Mouse (Mus musculus): ENCODE measurements around the gene Gm7029. TPM values are rescaled to one million over a fixed set of nuclear protein-coding genes. Genes with fewer than 3 reads are reported as not detected.

Gm7029 gene
- total and polyA plus RNA-seq, 2 experiments, result not detected

DNA sequence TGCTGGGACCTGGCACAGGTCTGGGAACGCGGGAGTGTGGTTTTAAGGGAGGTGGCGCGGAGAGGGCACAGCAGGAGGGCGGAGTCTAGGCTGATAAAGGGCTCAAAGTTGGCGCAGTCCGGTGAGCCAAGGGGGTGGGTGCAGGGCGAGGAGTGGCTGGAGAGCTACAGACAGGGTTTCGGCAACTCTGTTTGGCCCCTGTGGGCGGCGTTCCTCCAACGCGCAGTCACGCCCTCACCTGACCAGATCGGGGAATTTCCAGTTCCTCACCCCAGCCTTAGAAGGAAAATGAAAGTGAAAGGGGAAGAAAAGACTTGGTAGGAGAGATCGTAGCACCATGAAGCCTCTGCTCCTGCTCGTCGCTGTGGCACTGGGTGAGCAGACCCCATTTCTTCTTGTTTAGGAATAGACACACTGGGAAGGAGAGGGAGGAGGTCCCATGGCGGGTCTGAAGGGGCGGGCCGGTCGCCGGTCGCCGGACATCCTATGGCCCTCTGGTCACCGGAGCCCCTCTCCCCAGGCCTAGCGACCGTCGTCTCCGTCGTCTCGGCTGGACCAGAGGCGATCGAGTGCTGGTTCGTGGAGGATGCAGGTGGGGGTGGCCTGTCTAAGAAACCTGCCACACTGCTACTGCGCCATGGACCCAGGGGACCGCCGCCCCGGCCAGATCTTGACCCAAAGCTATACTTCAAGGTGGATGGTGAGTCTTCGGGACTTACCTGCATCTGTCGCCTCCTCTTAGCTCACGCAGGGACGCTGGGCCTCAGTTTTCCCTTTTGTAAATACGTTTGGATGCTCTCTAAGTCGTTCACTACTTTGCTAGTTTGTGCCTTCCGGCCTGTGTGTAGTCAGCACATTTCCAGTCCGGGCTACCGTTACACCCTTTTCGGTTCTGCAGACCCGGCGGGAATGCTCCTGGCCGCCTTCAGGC lies 46.0 kb downstream of the Gm7029 start:
- WGBS, result under 1% methylated on average over 52 of the region's 52 CpGs
- TF ChIP-seq CTCF (IDR thresholded peaks at IDR 0.05; ENCODE audit: low read depth, low read length) (peak; percentile 30), POLR2A (IDR thresholded peaks at IDR 0.05; ENCODE audit: extremely low read depth, insufficient read depth, low read length) (no peak)
- no peaks in the 10 kb centered on the region; the same call in 1 of the 2 replicates for H3K79me2 ChIP-seq (ENCODE audit: control insufficient read depth, insufficient read depth, low read length)
- H3K4me3 ChIP-seq (ENCODE audit: insufficient read depth, low read depth, low read length), result peak overlapping the region; percentile 84
- peaks cover 11% of the 10 kb centered on the region for H3K4me1 ChIP-seq (ENCODE audit: control insufficient read depth, insufficient read depth, low read length)
- peak overlapping the region; percentile 83 for H3K27ac ChIP-seq (replicated peaks; ENCODE audit: insufficient read depth, low read depth, low read length)
- peak overlapping the region; percentile 85 for H3K9ac ChIP-seq (ENCODE audit: low read depth, low read length)
- peak; percentile 95 for DNase-seq (ENCODE audit: extremely low read depth, low read depth, low spot score)
- no peaks in the 10 kb centered on the region for H3K36me3 ChIP-seq (ENCODE audit: control insufficient read depth, insufficient read depth, low read length)
- H3K27me3 ChIP-seq (ENCODE audit: control insufficient read depth, insufficient read depth, low read length), result no peaks in the 10 kb centered on the region

DNA sequence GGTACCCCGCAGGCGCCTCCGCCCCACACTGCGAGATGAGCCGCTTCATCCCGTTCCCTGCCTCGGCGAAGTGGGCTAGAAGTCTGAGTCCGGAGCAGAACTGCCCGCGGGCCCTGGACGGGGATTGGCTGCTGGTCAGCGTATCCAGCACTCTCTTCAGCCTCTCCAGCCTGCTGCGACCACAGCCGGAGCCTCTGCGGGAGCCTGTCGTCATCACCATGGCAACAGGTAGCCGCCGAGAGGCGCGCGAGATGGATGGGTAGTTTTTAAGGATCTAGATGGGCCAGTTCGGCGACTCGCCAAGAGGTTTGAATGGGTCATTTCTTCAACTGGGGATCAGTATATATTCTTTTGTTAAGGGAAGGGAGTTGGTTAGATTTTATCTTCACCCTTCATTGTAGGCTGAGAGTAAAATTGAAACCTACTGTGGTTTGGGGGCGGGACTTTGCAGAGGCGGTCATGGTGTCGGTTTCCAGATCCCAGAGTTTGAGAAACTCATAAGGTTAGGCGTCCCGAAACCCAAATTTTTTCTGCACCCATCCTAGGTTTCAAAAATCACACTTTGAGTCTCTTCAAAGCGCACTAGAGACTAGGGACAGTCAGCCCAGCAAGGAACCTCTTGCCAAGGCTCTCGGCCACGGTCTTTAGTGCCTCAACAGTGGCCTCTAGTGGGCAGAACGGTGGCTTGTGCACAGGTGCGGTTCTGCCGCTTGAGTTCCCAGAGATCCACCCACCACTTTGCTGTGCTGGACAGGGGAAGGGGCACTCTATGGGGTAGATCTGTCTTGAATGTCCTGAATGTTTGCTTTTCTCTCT lies 46.9 kb downstream of the Gm7029 start:
- Histone ChIP-seq H3K27me3 (ENCODE audit: control insufficient read depth, insufficient read depth, low read length) (no peaks in the 10 kb centered on the region), H3K4me3 (ENCODE audit: insufficient read depth, low read depth, low read length) (peak overlapping the region; percentile 84), H3K36me3 (ENCODE audit: control insufficient read depth, insufficient read depth, low read length) (no peaks in the 10 kb centered on the region), H3K27ac (replicated peaks; ENCODE audit: insufficient read depth, low read depth, low read length) (peak overlapping the region; percentile 83), H3K9ac (ENCODE audit: low read depth, low read length) (peak overlapping the region; percentile 85), H3K79me2 (ENCODE audit: control insufficient read depth, insufficient read depth, low read length) (peaks cover 4% of the 10 kb centered on the region; the same call in 1 of the 2 replicates), H3K4me1 (ENCODE audit: control insufficient read depth, insufficient read depth, low read length) (peaks cover 11% of the 10 kb centered on the region)
- DNase-seq (ENCODE audit: extremely low read depth, low read depth, low spot score), result peak; percentile 65
- TF ChIP-seq CTCF (IDR thresholded peaks at IDR 0.05; ENCODE audit: low read depth, low read length) (peak; percentile 95), POLR2A (IDR thresholded peaks at IDR 0.05; ENCODE audit: extremely low read depth, insufficient read depth, low read length) (no peak)
- WGBS, result 1% methylated on average over 36 of the region's 36 CpGs

DNA sequence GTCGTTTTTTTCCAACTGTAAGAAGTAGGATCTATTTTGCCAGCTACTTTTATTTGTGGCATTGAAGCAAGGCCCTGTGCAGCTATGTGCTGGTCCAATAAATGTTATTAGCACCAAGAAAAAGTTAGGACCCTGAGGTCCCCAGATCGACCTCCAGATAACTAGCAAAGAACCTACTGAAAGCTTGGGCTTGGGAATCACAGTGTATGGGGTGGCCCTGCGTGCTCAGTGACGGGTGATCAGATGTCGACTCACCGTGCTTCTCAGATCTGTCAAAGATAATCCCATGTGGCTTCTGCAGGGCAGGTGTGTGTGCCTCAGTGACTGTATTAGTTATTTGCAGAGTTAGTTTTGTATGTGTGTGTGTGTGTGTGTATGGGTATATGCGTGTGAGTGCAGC lies 47.7 kb downstream of the Gm7029 start:
- Histone ChIP-seq H3K79me2 (ENCODE audit: control insufficient read depth, insufficient read depth, low read length) (peaks cover 9% of the 10 kb centered on the region; the same call in 1 of the 2 replicates), H3K4me3 (ENCODE audit: insufficient read depth, low read depth, low read length) (no peak overlapping the region), H3K27me3 (ENCODE audit: control insufficient read depth, insufficient read depth, low read length) (no peaks in the 10 kb centered on the region), H3K4me1 (ENCODE audit: control insufficient read depth, insufficient read depth, low read length) (peaks cover 11% of the 10 kb centered on the region), H3K36me3 (ENCODE audit: control insufficient read depth, insufficient read depth, low read length) (no peaks in the 10 kb centered on the region), H3K27ac (replicated peaks; ENCODE audit: insufficient read depth, low read depth, low read length) (no peak overlapping the region), H3K9ac (ENCODE audit: low read depth, low read length) (no peak overlapping the region)
- DNase-seq (ENCODE audit: extremely low read depth, low read depth, low spot score), result no peak
- no peak for TF ChIP-seq CTCF (IDR thresholded peaks at IDR 0.05; ENCODE audit: low read depth, low read length)
- TF ChIP-seq POLR2A (IDR thresholded peaks at IDR 0.05; ENCODE audit: extremely low read depth, insufficient read depth, low read length), result no peak
- 86% methylated on average over 7 of the region's 7 CpGs for WGBS

Other genes with a start within 250 kb of the Gm7029 start
- 1.0 and 1.7 TPM in 2 replicates for gene Zfp414, start 244.7 kb upstream of the Gm7029 start, total RNA-seq (2014; rRNA removed)
- 15.1 and 15.5 TPM in 2 replicates for gene Zfp414, start 244.7 kb upstream of the Gm7029 start, polyA plus RNA-seq (2012; rRNA removed)
- gene Pram1, start 235.8 kb upstream of the Gm7029 start, total RNA-seq (2014; rRNA removed), result 0.13 TPM in 1 of 2 replicates, not detected in the other
- 0.23 and 0.45 TPM in 2 replicates for gene Pram1, start 235.8 kb upstream of the Gm7029 start, polyA plus RNA-seq (2012; rRNA removed)
- gene Hnrnpm, start 187.0 kb upstream of the Gm7029 start, total RNA-seq (2014; rRNA removed), result 49.9 and 53.7 TPM in 2 replicates
- 28.0 and 33.6 TPM in 2 replicates for gene Hnrnpm, start 187.0 kb upstream of the Gm7029 start, polyA plus RNA-seq (2012; rRNA removed)
- 65.1 and 71.2 TPM in 2 replicates for gene March2, start 155.2 kb upstream of the Gm7029 start, total RNA-seq (2014; rRNA removed)
- gene March2, start 155.2 kb upstream of the Gm7029 start, polyA plus RNA-seq (2012; rRNA removed), result 92.3 and 94.0 TPM in 2 replicates
- gene Rab11b, start 113.3 kb upstream of the Gm7029 start, total RNA-seq (2014; rRNA removed), result 23.3 and 45.2 TPM in 2 replicates
- 168 and 177 TPM in 2 replicates for gene Rab11b, start 113.3 kb upstream of the Gm7029 start, polyA plus RNA-seq (2012; rRNA removed)
- gene Angptl4, start 92.0 kb upstream of the Gm7029 start, total RNA-seq (2014; rRNA removed), result 129 and 142 TPM in 2 replicates
- 28.1 and 49.5 TPM in 2 replicates for gene Angptl4, start 92.0 kb upstream of the Gm7029 start, polyA plus RNA-seq (2012; rRNA removed)
- 6.0 and 7.3 TPM in 2 replicates for gene Kank3, start 63.3 kb upstream of the Gm7029 start, total RNA-seq (2014; rRNA removed)
- 9.5 and 13.4 TPM in 2 replicates for gene Kank3, start 63.3 kb upstream of the Gm7029 start, polyA plus RNA-seq (2012; rRNA removed)
- 275 and 294 TPM in 2 replicates for gene Rps28, start 49.3 kb upstream of the Gm7029 start, total RNA-seq (2014; rRNA removed)
- gene Rps28, start 49.3 kb upstream of the Gm7029 start, polyA plus RNA-seq (2012; rRNA removed), result 374 and 500 TPM in 2 replicates
- 214 and 217 TPM in 2 replicates for gene Ndufa7, start 49.3 kb upstream of the Gm7029 start, total RNA-seq (2014; rRNA removed)
- gene Ndufa7, start 49.3 kb upstream of the Gm7029 start, polyA plus RNA-seq (2012; rRNA removed), result 372 and 457 TPM in 2 replicates
- 7.1 and 7.5 TPM in 2 replicates for gene Cd320, start 30.7 kb upstream of the Gm7029 start, total RNA-seq (2014; rRNA removed)
- 13.0 and 16.9 TPM in 2 replicates for gene Cd320, start 30.7 kb upstream of the Gm7029 start, polyA plus RNA-seq (2012; rRNA removed)
- 0.18 and 1.2 TPM in 2 replicates for gene Kifc1, start 16.8 kb downstream of the Gm7029 start, total RNA-seq (2014; rRNA removed)
- 0.20 and 0.31 TPM in 2 replicates for gene Kifc1, start 16.8 kb downstream of the Gm7029 start, polyA plus RNA-seq (2012; rRNA removed)
- gene Platr17, start 31.3 kb downstream of the Gm7029 start, total RNA-seq (2014; rRNA removed), result not detected in 2 replicates
- gene Platr17, start 31.3 kb downstream of the Gm7029 start, polyA plus RNA-seq (2012; rRNA removed), result 0.18 TPM in 1 of 2 replicates, not detected in the other
- gene Daxx, start 35.6 kb downstream of the Gm7029 start, total RNA-seq (2014; rRNA removed), result 8.3 and 10.2 TPM in 2 replicates
- 15.8 and 30.8 TPM in 2 replicates for gene Daxx, start 35.6 kb downstream of the Gm7029 start, polyA plus RNA-seq (2012; rRNA removed)
- 47.2 and 58.5 TPM in 2 replicates for gene Tapbp, start 42.1 kb downstream of the Gm7029 start, total RNA-seq (2014; rRNA removed)
- gene Tapbp, start 42.1 kb downstream of the Gm7029 start, polyA plus RNA-seq (2012; rRNA removed), result 95.4 and 105 TPM in 2 replicates
- 11.1 and 12.7 TPM in 2 replicates for gene Zbtb22, start 42.1 kb downstream of the Gm7029 start, total RNA-seq (2014; rRNA removed)
- 23.9 and 30.2 TPM in 2 replicates for gene Zbtb22, start 42.1 kb downstream of the Gm7029 start, polyA plus RNA-seq (2012; rRNA removed)
- 9.8 and 10.9 TPM in 2 replicates for gene Rgl2, start 55.7 kb downstream of the Gm7029 start, total RNA-seq (2014; rRNA removed)
- gene Rgl2, start 55.7 kb downstream of the Gm7029 start, polyA plus RNA-seq (2012; rRNA removed), result 19.4 and 27.7 TPM in 2 replicates
- 37.9 and 40.8 TPM in 2 replicates for gene Pfdn6, start 66.5 kb downstream of the Gm7029 start, total RNA-seq (2014; rRNA removed)
- gene Pfdn6, start 66.5 kb downstream of the Gm7029 start, polyA plus RNA-seq (2012; rRNA removed), result 15.5 and 21.9 TPM in 2 replicates
- 9.3 and 11.3 TPM in 2 replicates for gene Wdr46, start 66.8 kb downstream of the Gm7029 start, total RNA-seq (2014; rRNA removed)
- 13.2 and 16.4 TPM in 2 replicates for gene Wdr46, start 66.8 kb downstream of the Gm7029 start, polyA plus RNA-seq (2012; rRNA removed)
- 0.54 and 0.55 TPM in 2 replicates for gene B3galt4, start 77.7 kb downstream of the Gm7029 start, total RNA-seq (2014; rRNA removed)
- gene B3galt4, start 77.7 kb downstream of the Gm7029 start, polyA plus RNA-seq (2012; rRNA removed), result 0.68 and 0.97 TPM in 2 replicates
- gene Vps52, start 82.0 kb downstream of the Gm7029 start, total RNA-seq (2014; rRNA removed), result 10.5 and 10.9 TPM in 2 replicates
- gene Vps52, start 82.0 kb downstream of the Gm7029 start, polyA plus RNA-seq (2012; rRNA removed), result 31.1 and 40.6 TPM in 2 replicates
- gene Rps18, start 82.2 kb downstream of the Gm7029 start, total RNA-seq (2014; rRNA removed), result 1,559 and 1,933 TPM in 2 replicates
- gene Rps18, start 82.2 kb downstream of the Gm7029 start, polyA plus RNA-seq (2012; rRNA removed), result 224 and 252 TPM in 2 replicates
- gene H2-K1, start 126.5 kb downstream of the Gm7029 start, total RNA-seq (2014; rRNA removed), result 2,105 and 2,348 TPM in 2 replicates
- 4,310 and 5,575 TPM in 2 replicates for gene H2-K1, start 126.5 kb downstream of the Gm7029 start, polyA plus RNA-seq (2012; rRNA removed)
- 10.0 and 13.7 TPM in 2 replicates for gene Ring1, start 150.8 kb downstream of the Gm7029 start, total RNA-seq (2014; rRNA removed)
- 29.7 and 33.8 TPM in 2 replicates for gene Ring1, start 150.8 kb downstream of the Gm7029 start, polyA plus RNA-seq (2012; rRNA removed)
- 76.5 and 80.5 TPM in 2 replicates for gene H2-Ke6, start 154.2 kb downstream of the Gm7029 start, total RNA-seq (2014; rRNA removed)
- 162 and 167 TPM in 2 replicates for gene H2-Ke6, start 154.2 kb downstream of the Gm7029 start, polyA plus RNA-seq (2012; rRNA removed)
- gene Slc39a7, start 157.8 kb downstream of the Gm7029 start, total RNA-seq (2014; rRNA removed), result 51.2 and 54.7 TPM in 2 replicates
- 98.0 and 115 TPM in 2 replicates for gene Slc39a7, start 157.8 kb downstream of the Gm7029 start, polyA plus RNA-seq (2012; rRNA removed)
- gene Rxrb, start 158.0 kb downstream of the Gm7029 start, total RNA-seq (2014; rRNA removed), result 13.0 and 17.0 TPM in 2 replicates
- 40.3 and 46.5 TPM in 2 replicates for gene Rxrb, start 158.0 kb downstream of the Gm7029 start, polyA plus RNA-seq (2012; rRNA removed)
- gene Col11a2, start 165.6 kb downstream of the Gm7029 start, total RNA-seq (2014; rRNA removed), result 0.18 and 0.74 TPM in 2 replicates
- gene Col11a2, start 165.6 kb downstream of the Gm7029 start, polyA plus RNA-seq (2012; rRNA removed), result 0.20 and 0.23 TPM in 2 replicates
- gene H2-Oa, start 218.5 kb downstream of the Gm7029 start, total RNA-seq (2014; rRNA removed), result 0.28 and 0.47 TPM in 2 replicates
- 0.76 and 1.4 TPM in 2 replicates for gene H2-Oa, start 218.5 kb downstream of the Gm7029 start, polyA plus RNA-seq (2012; rRNA removed)
- gene H2-DMa, start 245.7 kb downstream of the Gm7029 start, total RNA-seq (2014; rRNA removed), result 7.1 and 8.5 TPM in 2 replicates
- gene H2-DMa, start 245.7 kb downstream of the Gm7029 start, polyA plus RNA-seq (2012; rRNA removed), result 8.3 and 13.1 TPM in 2 replicates
- 39.0 and 53.2 TPM in 2 replicates for gene Brd2, start 248.8 kb downstream of the Gm7029 start, total RNA-seq (2014; rRNA removed)
- 55.8 and 76.9 TPM in 2 replicates for gene Brd2, start 248.8 kb downstream of the Gm7029 start, polyA plus RNA-seq (2012; rRNA removed)

Measured in liver, adult 2 months (tissue).